ENCODE assay signal across 10 mouse cellular contexts in genomic region chr10:77229609-77230595, GRCm38 (mm10). TPM values are rescaled to one million over a fixed set of nuclear protein-coding genes. Genes with fewer than 3 reads are reported as not detected.
DNase-seq lines count a peak whose midpoint lies in the region; ATAC-seq and TF ChIP-seq lines count a peak whose summit lies in the region.
"Had no signal": no experiment of that assay in that cellular context is flagged by ENCODE, and none has a peak within 500 bp of the region (broad histone marks: within the 10 kb centered on the region; RNA-seq: fewer than 3 reads in every experiment).

No protein-coding gene starts in this region.

- H3K9ac ChIP-seq in forebrain, postnatal 0 days: no peak overlapping the region
- no peak overlapping the region for H3K9ac ChIP-seq in forebrain, embryonic 15.5 days (replicated peaks)
- H3K9ac ChIP-seq in lung, embryonic 15.5 days: no peak overlapping the region
- 0 out of 2 replicates have a peak overlapping the region, but pooled peaks have one; percentile 7 for H3K9ac ChIP-seq in liver, embryonic 15.5 days
- H3K9ac ChIP-seq: forebrain, embryonic 13.5 days had no signal

- no peaks in the 10 kb centered on the region for H3K4me1 ChIP-seq in forebrain, postnatal 0 days (ENCODE audit: insufficient read depth)
- no peaks in the 10 kb centered on the region for H3K4me1 ChIP-seq in forebrain, embryonic 15.5 days
- H3K4me1 ChIP-seq in lung, embryonic 15.5 days: peaks cover 41% of the 10 kb centered on the region
- H3K4me1 ChIP-seq in liver, embryonic 15.5 days (replicated peaks): peaks cover 93% of the 10 kb centered on the region
- H3K4me1 ChIP-seq: forebrain, embryonic 13.5 days had no signal

- H3K4me3 ChIP-seq in forebrain, postnatal 0 days (ENCODE audit: low read depth, low read length): no peak overlapping the region
- H3K4me3 ChIP-seq in forebrain, embryonic 15.5 days: no peak overlapping the region
- H3K4me3 ChIP-seq in lung, embryonic 15.5 days: no peak overlapping the region
- no peak overlapping the region for H3K4me3 ChIP-seq in liver, embryonic 15.5 days (replicated peaks)
- H3K4me3 ChIP-seq: forebrain, embryonic 13.5 days had no signal

- no peak overlapping the region for H3K27ac ChIP-seq in forebrain, postnatal 0 days (ENCODE audit: low read depth, low read length)
- no peak overlapping the region for H3K27ac ChIP-seq in forebrain, embryonic 15.5 days (replicated peaks)
- H3K27ac ChIP-seq in lung, embryonic 15.5 days: peak overlapping the region; percentile 34
- peak overlapping the region; percentile 56 for H3K27ac ChIP-seq in liver, embryonic 15.5 days (replicated peaks)
- H3K27ac ChIP-seq: forebrain, embryonic 13.5 days had no signal

- no peak for DNase-seq in forebrain, postnatal 0 days
- DNase-seq in lung, adult 18-20 months: no peak
- DNase-seq in brain, adult 2 months (ENCODE audit: low read depth, low spot score): peak; percentile 74
- DNase-seq in urinary bladder, postnatal 36 days (ENCODE audit: low spot score in 2 of 2): no peak
- no peak for DNase-seq in urinary bladder, postnatal 4 days (ENCODE audit: low spot score in 2 of 2)
- DNase-seq: cerebellum, adult 9-11 months had no signal

- no peak for TF ChIP-seq CTCF in forebrain, postnatal 0 days (IDR thresholded peaks at IDR 0.05; ENCODE audit: low read depth)

- no peaks in the 10 kb centered on the region for H3K27me3 ChIP-seq in forebrain, postnatal 0 days (ENCODE audit: insufficient read depth, low read length)
- H3K27me3 ChIP-seq in forebrain, embryonic 15.5 days: no peaks in the 10 kb centered on the region
- no peaks in the 10 kb centered on the region for H3K27me3 ChIP-seq in lung, embryonic 15.5 days
- H3K27me3 ChIP-seq in liver, embryonic 15.5 days: no peaks in the 10 kb centered on the region
- H3K27me3 ChIP-seq: forebrain, embryonic 13.5 days had no signal

- no peaks in the 10 kb centered on the region for H3K36me3 ChIP-seq in forebrain, postnatal 0 days (ENCODE audit: insufficient read depth)
- H3K36me3 ChIP-seq in forebrain, embryonic 15.5 days: no peaks in the 10 kb centered on the region
- H3K36me3 ChIP-seq in lung, embryonic 15.5 days: no peaks in the 10 kb centered on the region
- H3K36me3 ChIP-seq in liver, embryonic 15.5 days (replicated peaks): no peaks in the 10 kb centered on the region

- H3K9me3 ChIP-seq in forebrain, postnatal 0 days (ENCODE audit: low read length): no peaks in the 10 kb centered on the region
- H3K9me3 ChIP-seq in forebrain, embryonic 15.5 days: no peaks in the 10 kb centered on the region
- H3K9me3 ChIP-seq in lung, embryonic 15.5 days: no peaks in the 10 kb centered on the region
- no peaks in the 10 kb centered on the region for H3K9me3 ChIP-seq in liver, embryonic 15.5 days (replicated peaks)
- H3K9me3 ChIP-seq: forebrain, embryonic 13.5 days had no signal

- H3K4me2 ChIP-seq in forebrain, postnatal 0 days (ENCODE audit: low read depth): no peak overlapping the region
- no peak overlapping the region for H3K4me2 ChIP-seq in forebrain, embryonic 15.5 days (replicated peaks)
- H3K4me2 ChIP-seq in lung, embryonic 15.5 days: no peak overlapping the region
- 0 out of 2 replicates have a peak overlapping the region, but pooled peaks have one; percentile 16 for H3K4me2 ChIP-seq in liver, embryonic 15.5 days
- H3K4me2 ChIP-seq: forebrain, embryonic 13.5 days had no signal

- ATAC-seq in forebrain, postnatal 0 days: peak; percentile 40
- no peak for ATAC-seq in forebrain, embryonic 15.5 days (replicated peaks)
- ATAC-seq in lung, embryonic 15.5 days (ENCODE audit: borderline replicate concordance, extremely low read depth, low FRiP score, low TSS enrichment): no peak
- no peak for ATAC-seq in liver, embryonic 15.5 days (ENCODE audit: insufficient read depth)
- ATAC-seq: forebrain, embryonic 13.5 days had no signal

- WGBS in forebrain, postnatal 0 days: 82% methylated on average over 13 of the region's 13 CpGs
- WGBS in forebrain, embryonic 15.5 days: 86% methylated on average over 13 of the region's 13 CpGs
- 60% methylated on average over 13 of the region's 13 CpGs for WGBS in lung, embryonic 15.5 days
- WGBS in liver, embryonic 15.5 days (ENCODE audit: insufficient replicate concordance): 49% methylated on average over 13 of the region's 13 CpGs

RNA-seq across cellular contexts. Expression of gene Pofut2, which starts 29.1 kb away (rescaled TPM):
- 36.5 and 39.0 TPM in 2 replicates for total RNA-seq in forebrain, postnatal 0 days (2014; rRNA removed)
- 34.3 and 38.3 TPM in 2 replicates for polyA plus RNA-seq in forebrain, postnatal 0 days (2015; fragmentation: Nextera tagmentation; extraction: Ambion mirVana)
- 45.2 and 53.4 TPM in 2 replicates for polyA plus RNA-seq in forebrain, embryonic 15.5 days (2015; fragmentation: Nextera tagmentation; extraction: Ambion mirVana)
- 128 and 139 TPM in 2 replicates for polyA plus RNA-seq in lung, embryonic 15.5 days (2015; fragmentation: Nextera tagmentation; extraction: Ambion mirVana)
- 23.8 and 27.2 TPM in 2 replicates for polyA plus RNA-seq in liver, embryonic 15.5 days (2015; fragmentation: Nextera tagmentation; extraction: Ambion mirVana)

Comparison
In these comparisons a context has a peak if more than half of its experiments do, and no peak if none do; other contexts are left out.
1. H3K27ac ChIP-seq: peak in lung, embryonic 15.5 days (single experiment) and liver, embryonic 15.5 days (single experiment); none in forebrain, postnatal 0 days (single experiment) and forebrain, embryonic 15.5 days (single experiment).